Mouse (Mus musculus) midbrain, embryonic 11.5 days (tissue): ENCODE data around the gene Gmds. TPM values are rescaled to one million over a fixed set of nuclear protein-coding genes. Genes with fewer than 3 reads are reported as not detected.

ENCODE experiments used
- ATAC-seq: fragments of 200-750 bp; cut with Nextera tagmentation; 2 replicates; pipeline ENCODE4 v1.8.0; 2017; ENCODE audit warnings: moderate TSS enrichment, moderate library complexity; ENCODE audit not compliant: low FRiP score
- DNase-seq: peaks from one replicate; pipeline ENCODE4 v3.0.0; 2015; ENCODE audit warnings: low spot score; ENCODE audit errors: missing footprints
- H3K27ac ChIP-seq: fragments of 300-500 bp; sonication (generic); 2 replicates; pipeline ENCODE4 v1.5.1; 2014; ENCODE audit warnings: low read depth, low read length
- H3K27me3 ChIP-seq: fragments of 300-500 bp; sonication (generic); 2 replicates; pipeline ENCODE4 v1.6.1; 2014; ENCODE audit warnings: mild to moderate bottlenecking, low read length, moderate library complexity, mixed read lengths; ENCODE audit not compliant: control insufficient read depth, insufficient read depth
- H3K36me3 ChIP-seq: fragments of 300-500 bp; sonication (generic); 2 replicates; pipeline ENCODE4 v1.6.1; 2014; ENCODE audit warnings: mild to moderate bottlenecking, low read length, moderate library complexity, mixed read lengths; ENCODE audit not compliant: control insufficient read depth, insufficient read depth
- H3K4me1 ChIP-seq: fragments of 300-500 bp; sonication (generic); 2 replicates; pipeline ENCODE4 v1.6.1; 2014; ENCODE audit warnings: low read length; ENCODE audit not compliant: control insufficient read depth, insufficient read depth
- H3K4me2 ChIP-seq: fragments of 300-500 bp; sonication (generic); 2 replicates; pipeline ENCODE4 v1.6.1; 2014; ENCODE audit warnings: mild to moderate bottlenecking, moderate library complexity
- H3K4me3 ChIP-seq: fragments of 300-500 bp; sonication (generic); 2 replicates; pipeline ENCODE4 v1.5.1; 2014; ENCODE audit warnings: low read depth, low read length
- H3K9ac ChIP-seq: fragments of 300-500 bp; sonication (generic); 2 replicates; pipeline ENCODE4 v1.6.1; 2014; ENCODE audit warnings: low read length
- H3K9me3 ChIP-seq: fragments of 300-500 bp; sonication (generic); 2 replicates; pipeline ENCODE4 v1.6.1; 2016; ENCODE audit warnings: low read length; ENCODE audit not compliant: control insufficient read depth
- WGBS: fragments of 180-500 bp; shearing (Covaris S2); extraction: QIAGEN DNeasy Blood & Tissue Kit; methylation state at CpG from one replicate; pipeline ENCODE4 v1.1.7; 2014; 5-methylcytosine and 5-hydroxymethylcytosine counted together
- polyA plus RNA-seq: library from polyadenylated mRNA; unstranded; fragments of >200 nt; fragmentation: Nextera tagmentation; extraction: Ambion mirVana; gene quantifications from 2 replicates; pipeline ENCODE4 v1.2.1, GENCODE M21; 2014

The Gmds gene
- polyA plus RNA-seq, 1 experiment from 2014 or later: 31.6 TPM

DNA sequence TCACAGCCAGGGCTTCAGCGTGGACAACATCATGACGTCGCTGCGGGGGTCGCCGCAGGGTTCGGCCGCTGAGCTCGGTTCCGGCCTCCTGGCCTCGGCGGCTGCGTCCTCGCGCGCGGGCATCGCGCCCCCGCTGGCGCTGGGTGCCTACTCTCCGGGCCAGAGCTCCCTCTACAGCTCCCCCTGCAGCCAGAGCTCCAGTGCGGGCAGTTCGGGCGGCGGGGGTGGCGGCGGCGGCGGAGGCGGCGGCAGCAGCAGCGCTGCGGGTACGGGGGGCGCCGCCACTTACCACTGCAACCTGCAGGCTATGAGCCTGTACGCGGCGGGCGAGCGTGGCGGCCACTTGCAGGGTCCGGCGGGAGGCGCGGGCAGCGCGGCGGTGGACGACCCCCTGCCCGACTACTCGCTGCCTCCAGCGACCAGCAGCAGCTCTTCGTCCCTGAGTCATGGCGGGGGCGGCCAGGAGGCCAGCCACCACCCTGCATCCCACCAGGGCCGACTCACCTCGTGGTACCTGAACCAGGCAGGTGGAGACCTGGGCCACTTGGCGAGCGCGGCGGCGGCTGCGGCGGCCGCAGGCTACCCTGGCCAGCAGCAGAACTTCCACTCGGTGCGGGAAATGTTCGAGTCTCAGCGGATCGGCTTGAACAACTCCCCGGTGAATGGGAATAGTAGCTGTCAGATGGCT, 530.3 kb downstream of the Gmds start:
- WGBS: under 1% methylated on average over 72 of the region's 73 CpGs
- peaks cover 92% of the 10 kb centered on the region for H3K27me3 ChIP-seq
- peak overlapping the region; percentile 93 for H3K4me2 ChIP-seq
- peaks cover 14% of the 10 kb centered on the region for H3K4me1 ChIP-seq
- ATAC-seq (no peak), DNase-seq (peak; percentile 92)
- no peaks in the 10 kb centered on the region for H3K36me3 ChIP-seq
- H3K27ac ChIP-seq: peak overlapping the region; percentile 57
- H3K4me3 ChIP-seq: peak overlapping the region; percentile 50
- 0 out of 2 replicates have a peak overlapping the region, but pooled peaks have one; percentile 17 for H3K9ac ChIP-seq
- H3K9me3 ChIP-seq: no peaks in the 10 kb centered on the region

DNA sequence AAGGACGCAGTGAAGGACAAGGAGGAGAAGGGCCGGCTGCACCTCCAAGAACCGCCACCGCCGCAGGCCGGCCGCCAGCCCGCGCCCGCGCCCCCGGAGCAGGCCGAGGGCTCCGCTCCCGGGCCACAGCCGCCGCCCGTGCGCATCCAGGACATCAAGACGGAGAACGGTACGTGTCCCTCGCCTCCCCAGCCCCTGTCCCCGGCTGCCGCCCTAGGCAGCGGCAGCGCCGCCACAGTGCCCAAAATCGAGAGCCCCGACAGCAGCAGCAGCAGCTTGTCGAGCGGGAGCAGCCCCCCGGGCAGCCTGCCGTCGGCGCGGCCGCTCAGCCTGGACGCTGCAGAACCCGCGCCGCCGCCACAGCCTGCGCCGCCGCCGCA, 530.8 kb downstream of the Gmds start:
- ATAC-seq (no peak), DNase-seq (peak; percentile 93)
- peak overlapping the region; percentile 93 for H3K4me2 ChIP-seq
- H3K9ac ChIP-seq: peak overlapping the region; percentile 17
- H3K27ac ChIP-seq: peak overlapping the region; percentile 57; the same call in 1 of the 2 replicates
- no peaks in the 10 kb centered on the region for H3K36me3 ChIP-seq
- no peaks in the 10 kb centered on the region for H3K9me3 ChIP-seq
- peak overlapping the region; percentile 50 for H3K4me3 ChIP-seq
- 0% methylated on average over 38 of the region's 47 CpGs for WGBS
- peaks cover 17% of the 10 kb centered on the region for H3K4me1 ChIP-seq
- peaks cover 91% of the 10 kb centered on the region for H3K27me3 ChIP-seq

DNA sequence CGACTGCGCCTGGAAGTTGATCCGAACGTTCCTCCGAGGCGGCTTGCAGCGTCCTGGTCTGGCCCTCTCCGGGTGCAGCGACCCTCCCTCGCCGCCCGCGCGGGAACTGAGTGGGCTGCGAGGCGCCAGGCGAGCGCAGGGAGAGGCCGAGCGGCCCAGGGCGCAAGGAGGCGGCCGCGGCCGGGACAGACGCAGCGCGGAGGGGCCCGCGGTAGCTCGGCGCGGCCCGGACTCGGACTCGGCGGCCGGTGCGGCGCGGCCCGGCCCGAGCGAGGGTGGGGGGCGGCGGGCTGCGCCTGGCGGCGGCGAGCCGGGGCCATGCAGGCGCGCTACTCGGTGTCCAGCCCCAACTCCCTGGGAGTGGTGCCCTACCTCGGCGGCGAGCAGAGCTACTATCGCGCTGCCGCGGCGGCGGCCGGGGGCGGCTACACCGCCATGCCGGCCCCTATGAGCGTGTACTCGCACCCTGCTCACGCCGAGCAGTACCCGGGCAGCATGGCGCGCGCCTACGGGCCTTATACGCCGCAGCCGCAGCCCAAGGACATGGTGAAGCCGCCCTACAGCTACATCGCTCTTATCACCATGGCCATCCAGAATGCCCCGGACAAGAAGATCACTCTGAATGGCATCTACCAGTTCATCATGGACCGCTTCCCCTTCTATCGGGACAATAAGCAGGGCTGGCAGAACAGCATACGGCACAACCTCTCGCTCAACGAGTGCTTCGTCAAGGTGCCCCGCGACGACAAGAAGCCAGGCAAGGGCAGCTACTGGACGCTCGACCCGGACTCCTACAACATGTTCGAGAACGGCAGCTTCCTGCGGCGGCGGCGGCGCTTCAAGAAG, 531.4 kb downstream of the Gmds start:
- ATAC-seq (peak; percentile 58), DNase-seq (peak; percentile 97)
- peak overlapping the region; percentile 50 for H3K4me3 ChIP-seq
- H3K27ac ChIP-seq: peak overlapping the region; percentile 57
- H3K36me3 ChIP-seq: no peaks in the 10 kb centered on the region
- WGBS: under 1% methylated on average over 96 of the region's 101 CpGs
- peak overlapping the region; percentile 93 for H3K4me2 ChIP-seq
- no peaks in the 10 kb centered on the region for H3K9me3 ChIP-seq
- peak overlapping the region; percentile 62 for H3K9ac ChIP-seq
- peaks cover 17% of the 10 kb centered on the region for H3K4me1 ChIP-seq
- H3K27me3 ChIP-seq: peaks cover 91% of the 10 kb centered on the region

DNA sequence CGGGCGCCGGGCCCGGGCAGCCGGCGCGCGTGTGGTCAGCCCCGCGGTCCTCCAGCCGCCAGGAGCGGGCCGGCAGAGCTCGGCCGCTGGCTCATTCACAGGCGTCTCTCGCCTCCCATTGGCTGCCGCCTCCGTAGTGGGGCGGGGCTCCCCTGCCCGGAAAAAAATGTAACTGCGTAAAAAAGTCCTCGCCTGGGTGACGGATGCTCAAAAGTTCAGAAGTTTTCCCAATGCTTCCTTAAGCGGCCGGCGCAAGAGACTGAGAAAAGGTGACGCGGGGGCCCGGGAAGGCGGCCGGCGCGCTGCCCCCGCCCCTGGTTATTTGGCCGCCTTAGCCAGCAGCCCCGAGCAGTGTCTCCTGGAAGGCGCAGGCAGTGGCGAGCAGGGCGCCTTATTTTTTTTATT, 532.1 kb downstream of the Gmds start, which contains the start of gene Foxc1:
Foxc1 (plus strand) TSS at position 206 of the 405 bp plus-strand sequence.
- Histone ChIP-seq H3K36me3 (no peaks in the 10 kb centered on the region), H3K9me3 (no peaks in the 10 kb centered on the region), H3K9ac (peak within 1 kb of the TSS; percentile 62), H3K27me3 (peaks cover 92% of the 10 kb centered on the region), H3K4me2 (peak within 1 kb of the TSS; percentile 93), H3K4me3 (peak within 1 kb of the TSS; percentile 50), H3K4me1 (peaks cover 19% of the 10 kb centered on the region), H3K27ac (peak within 1 kb of the TSS; percentile 57)
- WGBS: 0% methylated on average over 40 of the region's 40 CpGs
- peak; percentile 96 for DNase-seq
- peak; percentile 92 for ATAC-seq

DNA sequence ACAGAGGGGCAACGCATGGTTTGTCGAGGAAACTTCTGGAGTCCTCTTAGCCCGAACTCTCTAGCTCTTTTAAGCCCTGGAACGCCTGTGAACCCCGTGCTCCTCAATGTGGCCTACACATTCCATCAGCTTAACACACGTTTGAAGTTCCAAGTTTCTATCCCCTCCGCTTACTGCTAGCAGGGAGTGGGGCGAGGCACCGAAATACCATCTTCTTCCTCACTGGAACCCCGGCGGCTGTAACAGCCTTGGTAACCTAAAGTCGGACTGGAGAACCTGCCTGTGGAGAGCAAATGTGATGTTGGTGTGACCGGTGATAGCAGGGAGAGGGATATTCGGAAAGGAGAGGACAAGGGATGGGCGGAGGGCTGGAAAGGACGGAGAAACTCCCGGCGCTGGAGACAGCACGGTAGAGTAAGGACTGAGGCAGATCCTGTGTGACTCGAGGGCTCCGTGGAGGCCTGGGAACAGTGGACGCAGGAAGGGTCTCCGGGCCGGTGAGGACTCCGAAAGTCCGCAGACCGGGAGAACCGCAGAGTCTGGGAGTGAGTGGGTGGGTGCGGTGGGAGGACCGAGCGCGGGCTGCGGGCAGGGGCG, 532.6 kb downstream of the Gmds start:
- Histone ChIP-seq H3K9ac (peak overlapping the region; percentile 39; the same call in 1 of the 2 replicates), H3K4me1 (peaks cover 20% of the 10 kb centered on the region), H3K36me3 (no peaks in the 10 kb centered on the region), H3K27ac (no peak overlapping the region), H3K27me3 (peaks cover 92% of the 10 kb centered on the region), H3K9me3 (no peaks in the 10 kb centered on the region), H3K4me2 (peak overlapping the region; percentile 93), H3K4me3 (peak overlapping the region; percentile 50)
- peak; percentile 57 for ATAC-seq
- under 1% methylated on average over 32 of the region's 34 CpGs for WGBS
- DNase-seq: peak; percentile 97

DNA sequence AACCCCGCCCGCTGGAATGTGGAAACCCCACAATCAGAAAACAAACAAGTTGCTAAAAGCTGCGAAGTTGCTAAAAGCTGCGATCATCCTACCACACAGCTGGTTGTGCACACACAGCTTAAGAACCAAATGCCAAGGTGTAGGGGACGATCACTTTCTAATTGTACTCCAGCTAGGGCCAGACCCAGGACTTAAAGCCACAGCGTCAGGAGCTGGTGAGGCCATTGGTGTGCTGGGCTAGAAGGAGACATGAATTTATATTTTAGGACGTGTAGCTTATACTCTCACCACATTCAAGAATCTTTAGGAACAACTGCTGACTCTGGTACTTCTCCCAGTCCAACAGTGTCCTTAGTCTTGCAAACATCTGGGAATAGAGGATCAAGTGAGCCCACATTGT, 534.0 kb downstream of the Gmds start:
- no peaks in the 10 kb centered on the region for H3K36me3 ChIP-seq
- H3K27ac ChIP-seq: no peak overlapping the region
- ATAC-seq (no peak), DNase-seq (peak; percentile 94)
- H3K4me3 ChIP-seq: no peak overlapping the region
- under 1% methylated on average over 7 of the region's 7 CpGs for WGBS
- peaks cover 20% of the 10 kb centered on the region for H3K4me1 ChIP-seq
- H3K9me3 ChIP-seq: no peaks in the 10 kb centered on the region
- H3K27me3 ChIP-seq: peaks cover 95% of the 10 kb centered on the region
- H3K9ac ChIP-seq: no peak overlapping the region
- no peak overlapping the region for H3K4me2 ChIP-seq

DNA sequence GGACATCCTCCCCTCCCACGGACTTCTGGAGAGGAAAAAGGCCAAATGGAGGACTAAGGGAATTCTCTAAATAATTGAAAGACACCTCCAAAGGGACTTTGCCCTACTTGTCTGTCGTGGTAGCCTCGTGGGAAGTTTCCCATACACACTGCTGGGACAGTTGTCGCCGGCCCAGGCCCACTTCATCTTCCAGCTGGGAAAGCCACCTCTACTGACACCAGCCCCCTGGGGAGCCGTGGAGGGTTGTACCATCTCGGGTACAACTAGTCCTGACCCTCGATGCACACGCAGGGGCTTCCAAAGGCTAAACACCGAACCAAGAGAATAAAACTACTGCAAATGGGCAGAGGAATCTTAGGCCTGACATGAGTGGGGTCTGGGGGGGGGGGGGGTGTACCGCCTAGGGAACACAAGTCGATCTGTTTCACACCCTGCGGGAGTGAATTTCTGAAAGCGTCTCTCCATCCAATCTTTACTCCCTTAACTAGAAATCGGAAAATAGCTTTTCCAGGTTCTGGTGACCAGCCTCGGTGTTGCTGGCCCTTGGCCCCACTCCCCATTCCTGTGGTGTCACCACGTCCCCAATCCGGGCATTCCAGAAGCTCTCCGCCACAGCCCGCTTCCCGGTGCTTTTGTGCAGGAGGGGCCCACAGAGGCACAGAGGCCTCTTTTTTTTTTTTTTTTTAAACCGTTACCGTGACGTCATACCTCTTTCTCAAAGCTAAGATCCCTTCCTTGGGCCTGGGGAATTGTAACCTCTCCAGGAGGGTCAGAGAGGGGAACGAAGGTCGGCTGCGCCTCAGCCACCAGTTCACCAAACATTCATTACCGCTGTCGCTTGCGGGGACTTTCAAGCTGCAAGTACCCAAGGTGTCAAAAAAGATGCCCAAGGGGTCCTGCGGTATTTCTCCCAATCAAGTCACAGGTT, 535.1 kb downstream of the Gmds start:
- H3K27me3 ChIP-seq: peaks cover 94% of the 10 kb centered on the region
- H3K4me2 ChIP-seq: peak overlapping the region; percentile 19; the same call in 1 of the 2 replicates
- H3K27ac ChIP-seq: no peak overlapping the region
- under 1% methylated on average over 31 of the region's 31 CpGs for WGBS
- peaks cover 20% of the 10 kb centered on the region for H3K4me1 ChIP-seq
- no peaks in the 10 kb centered on the region for H3K9me3 ChIP-seq
- no peaks in the 10 kb centered on the region for H3K36me3 ChIP-seq
- DNase-seq: peak; percentile 96
- no peak for ATAC-seq
- H3K9ac ChIP-seq: no peak overlapping the region
- no peak overlapping the region for H3K4me3 ChIP-seq

DNA sequence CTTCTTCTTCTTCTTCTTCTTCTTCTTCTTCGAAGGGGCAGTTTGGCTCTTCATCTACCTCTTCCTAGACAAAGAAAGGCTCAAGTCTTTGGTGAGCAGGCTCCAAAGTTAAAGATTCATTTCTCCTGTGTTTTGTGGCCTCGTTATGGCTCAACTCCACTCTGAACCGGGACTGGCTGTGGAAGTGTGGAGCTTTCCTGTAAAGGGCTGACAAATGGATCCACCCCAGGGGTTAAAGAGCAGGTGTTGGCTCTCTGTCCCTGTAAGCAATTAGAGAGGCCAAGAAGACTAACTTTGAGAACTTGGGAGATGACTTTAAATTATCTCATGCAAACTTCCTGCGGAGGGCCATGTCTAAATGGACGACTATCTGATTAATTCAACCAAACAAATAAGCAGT, 536.1 kb downstream of the Gmds start:
- WGBS: 8% methylated on average over 5 of the region's 5 CpGs
- peak; percentile 92 for DNase-seq

More for the DNA sequence above, 536.1 kb downstream of the Gmds start:
- Histone ChIP-seq H3K4me3 (no peak overlapping the region), H3K27ac (no peak overlapping the region), H3K9me3 (no peaks in the 10 kb centered on the region), H3K4me2 (no peak overlapping the region), H3K36me3 (no peaks in the 10 kb centered on the region), H3K9ac (no peak overlapping the region), H3K27me3 (peaks cover 85% of the 10 kb centered on the region), H3K4me1 (peaks cover 20% of the 10 kb centered on the region)
- no peak for ATAC-seq
